Mouse (Mus musculus) neutrophil, adult 5-6 weeks (primary cell): Measurements from ENCODE around the gene Gm6588. TPM values are rescaled to one million over a fixed set of nuclear protein-coding genes. Genes with fewer than 3 reads are reported as not detected.

ENCODE experiments used
- total RNA-seq: library from RNA; stranded (forward); fragments of 200-1000 nt; gene quantifications from 2 replicates; pipeline ENCODE4 v1.2.3, GENCODE M21; 2017

Gene Gm6588
- total RNA-seq, 1 experiment from 2014 or later = not detected

Other genes with a start within 250 kb of the Gm6588 start
- 1.2 and 2.9 TPM in 2 replicates for gene Cryba4, start 196.9 kb upstream of the Gm6588 start, total RNA-seq
- gene Crybb1, start 193.6 kb upstream of the Gm6588 start, total RNA-seq = not detected in 2 replicates
- 46.1 and 53.4 TPM in 2 replicates for gene Tpst2, start 172.7 kb upstream of the Gm6588 start, total RNA-seq
- 25.7 and 34.3 TPM in 2 replicates for gene Tfip11, start 123.1 kb upstream of the Gm6588 start, total RNA-seq
- gene Srrd, start 106.4 kb upstream of the Gm6588 start, total RNA-seq = 11.1 and 18.3 TPM in 2 replicates
- gene Hps4, start 106.3 kb upstream of the Gm6588 start, total RNA-seq = 18.3 and 18.4 TPM in 2 replicates
- gene Gm6583, start 93.4 kb upstream of the Gm6588 start, total RNA-seq = 0.12 TPM in 1 of 2 replicates, not detected in the other
- gene Asphd2, start 54.6 kb upstream of the Gm6588 start, total RNA-seq = not detected in 2 replicates
- not detected in 2 replicates for gene Sez6l, start 127.8 kb downstream of the Gm6588 start, total RNA-seq